Mouse (Mus musculus): ENCODE measurements around the gene Vangl2. TPM values are rescaled to one million over a fixed set of nuclear protein-coding genes. Genes with fewer than 3 reads are reported as not detected.

The Vangl2 gene
- polyA plus RNA-seq, 1 experiment from 2014 or later, result 25.2 TPM

DNA sequence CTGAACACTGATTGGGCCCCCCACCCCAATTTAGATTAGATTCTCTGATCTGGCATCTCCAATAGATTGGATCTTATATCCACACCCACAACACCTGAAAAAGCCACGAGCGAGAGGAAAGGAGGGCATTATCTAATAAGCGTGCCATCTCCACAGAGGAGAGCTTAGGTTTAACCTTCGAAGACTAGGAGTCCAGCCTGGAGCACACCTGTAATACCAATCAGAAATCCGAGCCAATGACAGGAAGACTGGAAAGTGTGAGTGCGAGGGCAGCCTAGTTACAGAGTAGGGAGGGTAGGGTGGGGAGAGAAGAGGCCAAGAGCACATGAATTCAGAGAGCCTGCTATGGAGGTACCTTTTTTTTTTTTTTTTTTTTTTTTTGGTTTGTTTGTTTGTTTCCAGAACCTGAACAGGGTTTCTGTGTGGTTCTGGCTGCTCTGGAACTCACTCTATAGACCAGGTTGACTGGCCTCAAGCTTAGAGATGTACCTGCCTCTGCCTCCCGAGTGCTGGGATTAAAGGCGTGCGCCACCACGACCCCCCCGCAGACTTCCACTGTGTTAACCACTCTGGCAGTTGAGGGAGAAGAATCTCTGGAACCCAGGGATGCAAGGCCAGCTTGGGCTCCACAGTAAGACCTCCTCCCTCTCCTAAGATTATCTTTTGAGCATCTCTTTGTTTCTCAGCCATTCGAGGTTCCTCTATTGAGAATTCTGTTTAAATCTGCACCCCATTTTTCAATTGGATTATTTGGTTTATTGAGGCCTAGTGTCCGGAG lies 29.2 kb downstream of the Vangl2 start:
- H3K9ac ChIP-seq, result no peak overlapping the region
- H3K27ac ChIP-seq, result no peak overlapping the region
- H3K9me3 ChIP-seq, result no peaks in the 10 kb centered on the region
- no peak for ATAC-seq (ENCODE audit: insufficient number of reproducible peaks, insufficient read depth, low FRiP score, low TSS enrichment, low read depth)
- no peaks in the 10 kb centered on the region for H3K4me1 ChIP-seq
- H3K4me2 ChIP-seq, result no peak overlapping the region
- H3K36me3 ChIP-seq, result peaks cover 27% of the 10 kb centered on the region
- no peaks in the 10 kb centered on the region for H3K27me3 ChIP-seq
- no peak overlapping the region for H3K4me3 ChIP-seq
- 88% methylated on average over 13 of the region's 13 CpGs for WGBS

DNA sequence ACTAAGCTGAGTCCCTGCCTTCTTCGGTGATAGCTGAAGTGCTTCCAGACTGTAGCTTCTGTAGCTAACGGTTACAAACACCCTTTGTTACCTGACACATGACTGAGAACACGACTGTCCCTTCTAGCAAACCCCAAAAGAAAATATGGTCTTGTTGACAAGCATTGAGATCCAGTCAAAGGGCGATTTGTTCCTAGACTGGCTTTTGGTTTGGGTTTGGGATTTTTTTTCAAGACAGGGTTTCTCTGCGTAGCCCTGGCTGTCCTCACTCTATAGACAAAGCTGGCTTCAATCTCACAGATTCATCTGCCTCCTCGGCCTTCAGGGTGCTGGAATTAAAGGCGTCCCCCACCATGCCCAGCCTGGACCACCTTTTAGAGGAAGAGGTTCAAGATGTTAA lies 31.5 kb downstream of the Vangl2 start:
- H3K4me2 ChIP-seq, result no peak overlapping the region
- H3K36me3 ChIP-seq, result peaks cover 8% of the 10 kb centered on the region
- no peak overlapping the region for H3K9ac ChIP-seq
- 75% methylated on average over 7 of the region's 7 CpGs for WGBS
- ATAC-seq (ENCODE audit: insufficient number of reproducible peaks, insufficient read depth, low FRiP score, low TSS enrichment, low read depth), result no peak
- H3K4me1 ChIP-seq, result no peaks in the 10 kb centered on the region
- no peak overlapping the region for H3K4me3 ChIP-seq
- no peaks in the 10 kb centered on the region for H3K27me3 ChIP-seq
- H3K9me3 ChIP-seq, result no peaks in the 10 kb centered on the region
- H3K27ac ChIP-seq, result no peak overlapping the region

DNA sequence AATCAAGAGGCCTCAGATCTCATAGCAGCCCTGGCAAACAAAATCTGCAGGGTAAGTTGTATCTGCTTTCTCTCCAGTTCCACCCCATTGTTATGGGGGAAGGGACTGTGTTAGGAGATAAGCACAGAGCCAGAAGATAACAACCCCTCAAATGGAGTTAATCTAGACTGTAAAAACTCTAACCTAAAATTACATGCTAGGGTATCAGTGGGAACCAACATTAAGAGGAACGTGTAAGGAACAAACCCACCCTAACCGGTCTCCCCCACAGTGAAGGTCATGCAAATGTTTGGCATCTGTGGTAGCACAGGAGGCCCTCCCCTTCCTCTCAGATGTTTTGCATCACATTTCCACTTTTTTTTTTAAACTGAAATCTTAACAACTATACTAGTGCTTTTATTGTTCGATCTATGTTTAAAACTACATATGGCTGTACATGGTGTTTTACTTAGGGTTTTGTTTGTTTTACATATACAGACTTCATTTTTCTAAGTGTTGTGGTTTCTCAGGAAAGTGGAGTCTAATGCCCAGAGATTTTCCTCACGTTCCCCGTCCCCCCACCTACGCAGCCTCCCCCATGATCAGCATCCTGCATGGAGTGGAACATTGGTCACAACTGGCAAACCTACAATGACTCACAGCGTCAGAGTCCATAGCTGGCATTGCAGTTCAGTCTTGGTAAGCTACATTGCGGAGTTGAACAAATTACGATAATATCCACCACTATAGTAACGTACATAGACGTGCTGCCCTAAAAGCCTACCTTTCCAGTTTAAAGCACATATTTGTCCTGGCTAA lies 33.1 kb downstream of the Vangl2 start:
- Histone ChIP-seq H3K4me3 (no peak overlapping the region), H3K9me3 (no peaks in the 10 kb centered on the region), H3K4me1 (no peaks in the 10 kb centered on the region), H3K27ac (no peak overlapping the region), H3K9ac (no peak overlapping the region), H3K27me3 (no peaks in the 10 kb centered on the region), H3K36me3 (no peaks in the 10 kb centered on the region), H3K4me2 (no peak overlapping the region)
- 69% methylated on average over 11 of the region's 11 CpGs for WGBS
- ATAC-seq (ENCODE audit: insufficient number of reproducible peaks, insufficient read depth, low FRiP score, low TSS enrichment, low read depth), result no peak

DNA sequence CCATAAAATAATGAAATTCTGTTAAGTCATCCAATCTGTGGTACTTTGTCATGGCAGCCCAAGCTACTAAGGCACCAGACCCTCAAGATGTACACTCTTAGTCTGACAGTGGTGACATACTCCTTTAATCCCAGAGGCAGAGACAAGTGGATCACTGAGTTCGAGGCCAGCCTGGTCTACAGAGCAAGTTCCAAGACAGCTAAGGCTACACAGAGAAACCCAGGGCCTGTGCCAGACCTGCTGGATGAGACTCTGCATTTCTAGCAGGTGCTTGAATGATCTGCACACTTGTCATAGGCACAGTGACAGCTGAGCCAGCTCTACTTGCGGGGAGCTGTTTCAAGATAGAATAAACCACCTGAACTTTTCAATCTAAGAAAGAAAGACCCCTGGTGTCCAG lies 33.7 kb downstream of the Vangl2 start:
- WGBS, result 85% methylated on average over 2 of the region's 2 CpGs
- Histone ChIP-seq H3K36me3 (no peaks in the 10 kb centered on the region), H3K9me3 (no peaks in the 10 kb centered on the region), H3K27ac (no peak overlapping the region), H3K9ac (no peak overlapping the region), H3K4me1 (no peaks in the 10 kb centered on the region), H3K4me2 (no peak overlapping the region), H3K27me3 (no peaks in the 10 kb centered on the region), H3K4me3 (no peak overlapping the region)
- ATAC-seq (ENCODE audit: insufficient number of reproducible peaks, insufficient read depth, low FRiP score, low TSS enrichment, low read depth), result no peak

DNA sequence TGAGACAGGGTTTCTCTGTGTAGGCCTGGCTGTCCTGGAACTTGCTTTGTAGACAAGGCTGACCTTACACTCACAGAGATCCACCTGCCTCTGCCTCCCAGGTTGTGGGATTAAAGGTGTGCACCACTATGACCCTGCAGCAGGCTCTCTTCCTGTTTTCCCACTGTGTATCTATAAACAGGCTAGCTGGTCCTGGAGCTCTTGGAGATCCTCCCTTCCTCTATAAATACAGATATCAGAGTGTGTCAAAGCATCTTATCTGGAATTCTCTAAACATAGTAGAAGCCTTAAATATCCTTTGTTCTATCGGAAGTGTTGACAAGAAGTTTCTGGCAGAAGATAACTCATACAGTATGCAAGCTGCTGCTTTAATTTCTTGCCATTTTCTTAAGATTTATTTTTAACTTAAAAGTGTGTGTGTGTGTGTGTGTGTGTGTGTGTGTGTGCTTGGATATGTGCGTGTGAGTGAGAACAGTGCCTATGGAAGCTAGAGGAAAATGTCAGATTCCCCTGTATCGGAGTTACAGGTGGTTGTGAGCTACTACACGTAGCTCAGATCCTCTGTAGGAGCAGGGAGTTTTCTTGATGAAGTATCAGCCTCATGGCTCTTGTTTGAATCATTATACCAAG lies 35.2 kb downstream of the Vangl2 start:
- 79% methylated on average over 4 of the region's 4 CpGs for WGBS
- no peak overlapping the region for H3K27ac ChIP-seq

DNA sequence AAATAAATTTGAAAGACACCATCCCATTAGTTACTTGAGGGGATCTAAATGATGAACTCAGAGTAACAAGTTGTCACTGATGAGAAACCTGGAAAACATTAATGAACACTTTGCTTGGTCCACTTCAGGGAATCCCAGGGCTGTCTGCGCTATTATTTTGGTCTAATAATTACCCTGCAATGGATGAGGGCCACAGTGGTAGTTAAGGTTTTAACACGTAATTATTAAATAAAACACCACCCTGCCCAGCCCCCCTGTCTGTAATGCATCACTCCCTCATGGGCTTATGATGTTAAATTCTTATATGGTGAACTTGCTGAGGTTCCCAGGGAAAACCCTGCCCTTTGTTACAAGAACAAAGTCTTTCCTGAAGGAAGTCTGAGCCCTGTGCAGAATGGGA lies 36.4 kb downstream of the Vangl2 start:
- 82% methylated on average over 2 of the region's 2 CpGs for WGBS
- ATAC-seq (ENCODE audit: insufficient number of reproducible peaks, insufficient read depth, low FRiP score, low TSS enrichment, low read depth), result no peak

More for the DNA sequence above, 35.2 kb downstream of the Vangl2 start:
- Histone ChIP-seq H3K4me2 (no peak overlapping the region), H3K4me3 (no peak overlapping the region), H3K9me3 (no peaks in the 10 kb centered on the region), H3K9ac (no peak overlapping the region), H3K36me3 (no peaks in the 10 kb centered on the region), H3K27me3 (no peaks in the 10 kb centered on the region), H3K4me1 (no peaks in the 10 kb centered on the region)
- no peak for ATAC-seq (ENCODE audit: insufficient number of reproducible peaks, insufficient read depth, low FRiP score, low TSS enrichment, low read depth)

DNA sequence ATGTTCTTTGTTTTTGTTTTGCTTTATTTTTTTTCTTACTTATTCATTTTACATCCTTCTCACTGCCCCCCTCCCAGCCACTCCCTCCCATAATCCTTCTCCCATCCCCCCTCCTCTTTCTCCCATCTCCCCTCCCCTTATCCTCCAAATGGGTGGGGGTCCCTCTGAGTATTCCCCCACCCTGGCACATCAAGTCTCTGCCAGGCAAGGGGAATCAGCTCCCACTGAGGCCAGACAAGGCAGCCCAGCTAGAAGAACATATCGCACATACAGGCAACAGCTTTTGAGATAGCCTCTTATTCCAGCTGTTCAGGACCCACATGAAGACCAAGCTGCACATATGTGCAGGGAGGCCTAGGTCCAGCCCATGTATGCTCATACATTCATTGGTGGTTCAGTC lies 44.1 kb downstream of the Vangl2 start:
- Histone ChIP-seq H3K36me3 (no peaks in the 10 kb centered on the region), H3K9ac (no peak overlapping the region), H3K9me3 (no peaks in the 10 kb centered on the region), H3K27me3 (no peaks in the 10 kb centered on the region), H3K27ac (no peak overlapping the region), H3K4me2 (no peak overlapping the region), H3K4me3 (no peak overlapping the region), H3K4me1 (no peaks in the 10 kb centered on the region)
- ATAC-seq (ENCODE audit: insufficient number of reproducible peaks, insufficient read depth, low FRiP score, low TSS enrichment, low read depth), result no peak
- 100% methylated on average over 1 of the region's 1 CpGs for WGBS

More for the DNA sequence above, 36.4 kb downstream of the Vangl2 start:
- H3K4me2 ChIP-seq, result no peak overlapping the region
- H3K9me3 ChIP-seq, result no peaks in the 10 kb centered on the region
- no peak overlapping the region for H3K27ac ChIP-seq
- H3K9ac ChIP-seq, result no peak overlapping the region
- H3K27me3 ChIP-seq, result no peaks in the 10 kb centered on the region
- no peaks in the 10 kb centered on the region for H3K4me1 ChIP-seq
- no peaks in the 10 kb centered on the region for H3K36me3 ChIP-seq
- H3K4me3 ChIP-seq, result no peak overlapping the region

DNA sequence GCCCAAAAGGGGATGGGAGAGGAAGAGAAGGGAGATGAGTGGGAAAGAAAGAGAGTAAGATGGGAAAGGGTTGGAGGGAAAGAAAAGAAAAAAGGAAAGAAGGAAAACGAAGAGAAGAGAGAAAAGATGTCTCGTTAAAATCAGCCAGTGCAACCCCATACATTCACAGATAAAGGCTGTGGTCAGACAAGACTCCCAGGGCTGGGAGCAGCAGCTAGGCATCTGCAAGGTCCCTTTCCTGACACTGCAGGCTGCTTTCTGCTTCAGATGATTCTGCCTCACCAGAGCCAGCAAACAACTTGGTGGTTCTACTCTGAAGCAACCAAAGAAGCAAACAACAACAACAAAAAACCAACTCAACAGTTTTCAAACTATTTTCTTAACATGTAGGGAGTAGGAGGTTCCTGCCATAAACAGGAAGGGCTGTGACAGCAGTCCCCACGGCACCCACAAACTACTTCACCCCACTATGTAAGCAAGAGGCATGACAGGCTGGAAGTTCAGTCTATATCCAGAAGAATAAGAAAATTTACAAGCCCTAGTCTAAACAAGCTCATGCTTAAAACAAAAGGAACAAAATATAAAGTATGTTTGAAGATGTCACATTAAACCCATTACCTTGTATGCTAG lies 44.8 kb downstream of the Vangl2 start:
- H3K9ac ChIP-seq, result no peak overlapping the region
- no peaks in the 10 kb centered on the region for H3K36me3 ChIP-seq
- no peak overlapping the region for H3K4me2 ChIP-seq
- H3K4me3 ChIP-seq, result no peak overlapping the region
- no peak overlapping the region for H3K27ac ChIP-seq
- no peaks in the 10 kb centered on the region for H3K9me3 ChIP-seq
- 75% methylated on average over 3 of the region's 3 CpGs for WGBS
- no peak for ATAC-seq (ENCODE audit: insufficient number of reproducible peaks, insufficient read depth, low FRiP score, low TSS enrichment, low read depth)
- no peaks in the 10 kb centered on the region for H3K27me3 ChIP-seq
- H3K4me1 ChIP-seq, result no peaks in the 10 kb centered on the region

DNA sequence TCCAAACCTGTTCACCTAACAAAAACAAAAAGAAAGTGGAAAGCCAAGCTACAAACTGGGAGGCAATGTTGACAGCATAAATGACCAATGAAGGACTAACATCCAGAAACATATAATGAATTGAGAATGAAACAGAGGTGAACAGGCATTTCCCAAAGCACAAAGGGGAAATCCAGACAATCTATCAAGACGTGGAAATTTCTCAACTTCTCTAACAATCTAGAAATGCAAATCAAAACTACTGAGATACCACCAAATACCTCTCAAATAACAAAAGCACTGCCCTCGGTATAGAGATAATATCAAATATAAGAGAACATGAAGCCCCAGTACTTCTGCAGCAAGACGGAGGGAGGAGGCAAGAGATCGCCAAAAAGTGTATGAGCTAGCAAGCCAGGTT lies 45.5 kb downstream of the Vangl2 start:
- Histone ChIP-seq H3K4me3 (no peak overlapping the region), H3K9me3 (no peaks in the 10 kb centered on the region), H3K9ac (no peak overlapping the region), H3K27ac (no peak overlapping the region), H3K36me3 (no peaks in the 10 kb centered on the region), H3K27me3 (no peaks in the 10 kb centered on the region), H3K4me2 (no peak overlapping the region), H3K4me1 (no peaks in the 10 kb centered on the region)
- 70% methylated on average over 4 of the region's 4 CpGs for WGBS
- ATAC-seq (ENCODE audit: insufficient number of reproducible peaks, insufficient read depth, low FRiP score, low TSS enrichment, low read depth), result no peak

DNA sequence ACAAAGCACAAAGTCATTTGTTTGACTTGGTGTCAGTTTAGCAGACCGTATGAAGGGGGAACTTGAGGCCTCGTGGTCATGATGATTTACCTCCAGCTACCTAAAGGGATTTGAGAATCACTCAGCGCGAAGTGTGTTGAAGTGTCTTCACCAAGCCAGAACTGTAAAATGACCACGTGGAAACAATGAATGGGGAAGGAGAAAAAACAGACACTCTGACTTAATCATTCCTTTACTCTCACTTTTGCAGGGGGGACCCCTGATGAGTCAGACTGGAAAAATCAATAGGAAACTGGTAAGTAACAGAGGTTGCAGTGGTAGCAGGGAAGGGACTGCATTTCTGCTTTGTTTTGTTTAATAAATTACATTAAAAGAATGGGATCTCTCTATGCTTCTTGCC lies 46.1 kb downstream of the Vangl2 start:
- Histone ChIP-seq H3K4me2 (no peak overlapping the region), H3K4me3 (no peak overlapping the region), H3K9me3 (no peaks in the 10 kb centered on the region), H3K27me3 (no peaks in the 10 kb centered on the region), H3K36me3 (no peaks in the 10 kb centered on the region), H3K4me1 (no peaks in the 10 kb centered on the region), H3K27ac (no peak overlapping the region), H3K9ac (no peak overlapping the region)
- no peak for ATAC-seq (ENCODE audit: insufficient number of reproducible peaks, insufficient read depth, low FRiP score, low TSS enrichment, low read depth)
- WGBS, result 69% methylated on average over 5 of the region's 5 CpGs

DNA sequence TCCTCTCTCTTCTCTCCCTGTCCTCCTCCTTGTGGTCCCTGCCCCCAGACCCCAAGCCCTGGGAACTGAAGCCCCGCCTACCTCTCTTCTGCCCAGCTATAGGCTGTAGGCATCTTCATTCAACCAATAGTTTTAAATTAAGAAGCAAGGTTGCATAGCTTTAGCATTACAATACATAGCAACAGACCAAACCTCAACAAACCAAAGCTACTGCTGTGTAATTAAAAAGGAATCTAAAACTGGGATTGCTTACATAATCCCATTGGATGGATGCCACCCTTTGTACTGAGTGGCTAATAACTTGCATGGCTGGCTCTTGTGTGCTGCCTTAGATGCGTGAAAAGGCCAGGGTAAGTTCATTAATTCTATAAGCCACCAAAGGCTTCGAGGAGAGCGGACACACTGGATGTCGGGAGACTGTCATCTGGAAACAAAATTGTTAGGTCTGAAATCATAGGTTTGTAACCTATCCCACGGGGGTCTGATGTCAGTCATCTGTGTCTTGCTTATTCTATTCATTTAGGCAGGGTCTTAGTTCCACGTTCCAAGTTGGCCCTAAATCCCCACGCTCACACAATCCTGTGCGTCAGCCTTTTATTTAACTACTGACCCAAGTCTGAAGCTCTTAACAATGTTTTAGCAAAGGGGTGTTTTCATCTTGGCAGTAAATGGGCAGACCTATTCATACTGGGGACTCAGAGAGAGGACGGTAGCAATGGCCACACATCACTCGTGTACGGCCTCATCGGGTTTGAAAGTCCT lies 48.1 kb downstream of the Vangl2 start:
- Histone ChIP-seq H3K9me3 (no peaks in the 10 kb centered on the region), H3K36me3 (no peaks in the 10 kb centered on the region), H3K4me3 (no peak overlapping the region), H3K4me1 (no peaks in the 10 kb centered on the region), H3K9ac (no peak overlapping the region), H3K4me2 (no peak overlapping the region), H3K27me3 (no peaks in the 10 kb centered on the region), H3K27ac (no peak overlapping the region)
- 85% methylated on average over 13 of the region's 13 CpGs for WGBS
- ATAC-seq (ENCODE audit: insufficient number of reproducible peaks, insufficient read depth, low FRiP score, low TSS enrichment, low read depth), result no peak
